Mouse (Mus musculus) midbrain, embryonic 12.5 days (tissue): ENCODE measurements around the gene Kras. TPM values are rescaled to one million over a fixed set of nuclear protein-coding genes. Genes with fewer than 3 reads are reported as not detected.
A peak's percentile ranks its signal among the peaks of the same experiment; 100 is the strongest.

Experiments used
- ATAC-seq: fragments of 200-750 bp; cut with Nextera tagmentation; 2 replicates; pipeline ENCODE4 v1.8.0; 2017; ENCODE audit warnings: low read depth, moderate TSS enrichment, moderate library complexity; ENCODE audit not compliant: low FRiP score
- H3K27ac ChIP-seq: fragments of 300-500 bp; sonication (generic); replicated peaks from 2 replicates; pipeline ENCODE4 v1.5.1; 2016; ENCODE audit warnings: mild to moderate bottlenecking
- H3K27me3 ChIP-seq: fragments of 300-500 bp; sonication (generic); 2 replicates; pipeline ENCODE4 v1.6.1; 2016; ENCODE audit warnings: mild to moderate bottlenecking
- H3K36me3 ChIP-seq: fragments of 300-500 bp; sonication (generic); 2 replicates; pipeline ENCODE4 v1.6.1; 2016
- H3K4me1 ChIP-seq: fragments of 300-500 bp; sonication (generic); 2 replicates; pipeline ENCODE4 v1.6.1; 2016
- H3K4me2 ChIP-seq: fragments of 300-500 bp; sonication (generic); replicated peaks from 2 replicates; pipeline ENCODE4 v1.6.1; 2016; ENCODE audit warnings: mild to moderate bottlenecking, moderate library complexity
- H3K4me3 ChIP-seq: fragments of 300-500 bp; sonication (generic); 2 replicates; pipeline ENCODE4 v1.5.1; 2016; ENCODE audit warnings: mild to moderate bottlenecking
- H3K9ac ChIP-seq: fragments of 300-500 bp; sonication (generic); replicated peaks from 2 replicates; pipeline ENCODE4 v1.6.1; 2016; ENCODE audit warnings: mild to moderate bottlenecking, moderate library complexity
- H3K9me3 ChIP-seq: fragments of 300-500 bp; sonication (generic); 2 replicates; pipeline ENCODE4 v1.6.1; 2016; ENCODE audit warnings: mild to moderate bottlenecking
- WGBS: fragments of 180-500 bp; shearing (Covaris S2); methylation state at CpG from one replicate; pipeline ENCODE4 v1.1.7; 2016; 5-methylcytosine and 5-hydroxymethylcytosine counted together
- polyA plus RNA-seq: library from polyadenylated mRNA; unstranded; fragments of >200 nt; fragmentation: Nextera tagmentation; extraction: Ambion mirVana; gene quantifications from 2 replicates; pipeline ENCODE4 v1.2.1, GENCODE M21; 2016

The Kras gene
- polyA plus RNA-seq, 1 experiment from 2014 or later, result 117 TPM

- peaks cover 30% of the 10 kb centered on the region for H3K4me1 ChIP-seq
- H3K36me3 ChIP-seq, result no peaks in the 10 kb centered on the region
- ATAC-seq, result peak; percentile 85
- peaks cover 41% of the 10 kb centered on the region for H3K27me3 ChIP-seq
- WGBS, result under 1% methylated on average over 11 of the region's 11 CpGs
- H3K4me3 ChIP-seq, result no peak overlapping the region
- H3K9ac ChIP-seq, result no peak overlapping the region
- H3K27ac ChIP-seq, result no peak overlapping the region
- no peaks in the 10 kb centered on the region for H3K9me3 ChIP-seq
- peak overlapping the region; percentile 34 for H3K4me2 ChIP-seq
Measured at GRCm38 (mm10) chr6:145173781-145174191, 76.3 kb downstream of the Kras start.

GRCm38 (mm10) chr6:145171892-145172606, 78.0 kb downstream of the Kras start:
- Histone ChIP-seq H3K27ac (no peak overlapping the region), H3K4me1 (peaks cover 29% of the 10 kb centered on the region), H3K9me3 (no peaks in the 10 kb centered on the region), H3K4me2 (no peak overlapping the region), H3K9ac (no peak overlapping the region), H3K4me3 (no peak overlapping the region), H3K27me3 (peaks cover 34% of the 10 kb centered on the region), H3K36me3 (no peaks in the 10 kb centered on the region)
- ATAC-seq, result no peak
- WGBS, result 78% methylated on average over 14 of the region's 14 CpGs

Other genes starting within 250 kb of the Kras start
- gene Bcat1, start 174.1 kb downstream of the Kras start, polyA plus RNA-seq, result 105 and 107 TPM in 2 replicates
- gene Lrmp, start 134.6 kb downstream of the Kras start, polyA plus RNA-seq, result 1.1 TPM in 2 replicates
- 0.70 and 0.88 TPM in 2 replicates for gene Casc1, start 39.2 kb downstream of the Kras start, polyA plus RNA-seq
- 39.4 and 41.0 TPM in 2 replicates for gene Etfrf1, start 39.1 kb downstream of the Kras start, polyA plus RNA-seq